Mouse (Mus musculus): Measurements from ENCODE around the gene Hdhd3. TPM values are rescaled to one million over a fixed set of nuclear protein-coding genes. Genes with fewer than 3 reads are reported as not detected.

The Hdhd3 gene
- polyA plus RNA-seq, 2 experiments = 3.6 to 6.4 TPM

DNA sequence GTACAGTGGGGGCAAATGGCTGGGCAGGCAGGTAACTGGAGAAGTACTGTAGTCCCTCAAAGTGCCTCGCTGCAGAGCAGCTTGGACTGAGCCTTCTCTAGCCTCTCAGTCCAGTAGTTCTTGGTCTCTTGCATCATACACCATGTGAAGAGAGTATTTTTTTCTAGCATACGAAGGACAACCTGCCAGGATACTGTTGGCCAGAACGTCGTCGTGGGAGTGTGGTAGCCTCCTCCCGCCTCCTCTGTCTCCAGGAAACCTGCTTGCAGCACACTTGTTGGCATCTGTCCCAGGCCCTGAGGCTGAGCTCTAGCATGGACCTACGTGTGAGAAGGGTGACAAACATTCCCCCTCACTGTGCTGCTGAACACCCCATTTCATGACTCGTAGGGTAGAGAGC is 6.5 kb downstream of the Hdhd3 start:
- H3K9ac ChIP-seq (replicated peaks) = no peak overlapping the region
- no peak overlapping the region for H3K27ac ChIP-seq
- 60% methylated on average over 8 of the region's 8 CpGs for WGBS (ENCODE audit: insufficient replicate concordance)
- DNase-seq (ENCODE audit: low read depth in 3 of 3, low spot score in 3 of 3) (no peak), ATAC-seq (ENCODE audit: insufficient read depth) (no peak)
- H3K4me1 ChIP-seq (replicated peaks; ENCODE audit: control insufficient read depth in 2 of 2, insufficient read depth in 2 of 2, low read length in 1 of 2) = peaks cover 2 to 6% of the 10 kb centered on the region in 2 experiments; a peak in 2 of 4 replicates
- TF ChIP-seq CTCF (IDR thresholded peaks at IDR 0.05; ENCODE audit: low read depth) = no peak
- TF ChIP-seq EP300 (IDR thresholded peaks at IDR 0.05; ENCODE audit: low read depth) = no peak
- H3K9me3 ChIP-seq (ENCODE audit: control insufficient read depth, low read length) = no peaks in the 10 kb centered on the region
- H3K27me3 ChIP-seq (ENCODE audit: control insufficient read depth, insufficient read depth, low read length) = no peaks in the 10 kb centered on the region
- H3K4me3 ChIP-seq (ENCODE audit: insufficient read depth in 1 of 2, low read depth in 2 of 2, low read length in 2 of 2) = no peak overlapping the region
- no peaks in the 10 kb centered on the region; the same call in 1 of the 2 replicates for H3K36me3 ChIP-seq (replicated peaks; ENCODE audit: control insufficient read depth, insufficient read depth, low read depth)
- H3K4me2 ChIP-seq (ENCODE audit: low read depth) = no peak overlapping the region

DNA sequence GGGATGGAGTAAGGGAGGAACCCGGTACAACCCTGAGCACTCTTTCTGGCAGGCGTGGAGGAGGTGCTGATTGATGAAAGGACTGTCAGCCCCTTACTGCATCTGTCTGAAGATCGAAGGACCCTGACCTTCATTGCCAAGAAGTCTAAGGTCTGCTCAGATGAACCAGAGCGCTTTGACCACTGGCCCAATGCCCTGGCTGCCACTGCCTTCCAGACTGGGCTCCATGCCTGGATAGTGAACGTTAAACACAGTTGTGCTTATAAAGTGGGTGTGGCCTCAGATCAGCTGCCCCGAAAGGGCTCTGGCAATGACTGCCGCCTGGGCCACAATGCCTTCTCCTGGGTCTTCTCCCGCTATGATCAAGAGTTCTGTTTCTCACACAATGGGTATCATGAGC is 7.3 kb downstream of the Hdhd3 start:
- Histone ChIP-seq H3K4me1 (replicated peaks; ENCODE audit: control insufficient read depth in 2 of 2, insufficient read depth in 2 of 2, low read length in 1 of 2) (0 out of 4 replicates have a peak, but pooled peaks cover 0 to 2% of the 10 kb centered on the region in 2 experiments), H3K9me3 (ENCODE audit: control insufficient read depth, low read length) (no peaks in the 10 kb centered on the region), H3K27me3 (ENCODE audit: control insufficient read depth, insufficient read depth, low read length) (no peaks in the 10 kb centered on the region), H3K9ac (replicated peaks) (no peak overlapping the region), H3K36me3 (replicated peaks; ENCODE audit: control insufficient read depth, insufficient read depth, low read depth) (no peaks in the 10 kb centered on the region; the same call in 1 of the 2 replicates), H3K27ac (no peak overlapping the region), H3K4me3 (ENCODE audit: insufficient read depth in 1 of 2, low read depth in 2 of 2, low read length in 2 of 2) (no peak overlapping the region), H3K4me2 (ENCODE audit: low read depth) (no peak overlapping the region)
- no peak for DNase-seq (ENCODE audit: low read depth in 3 of 3, low spot score in 3 of 3)
- TF ChIP-seq CTCF (IDR thresholded peaks at IDR 0.05; ENCODE audit: low read depth) = no peak
- TF ChIP-seq EP300 (IDR thresholded peaks at IDR 0.05; ENCODE audit: low read depth) = no peak
- 65% methylated on average over 8 of the region's 8 CpGs for WGBS (ENCODE audit: insufficient replicate concordance)
- ATAC-seq (ENCODE audit: insufficient read depth) = no peak

DNA sequence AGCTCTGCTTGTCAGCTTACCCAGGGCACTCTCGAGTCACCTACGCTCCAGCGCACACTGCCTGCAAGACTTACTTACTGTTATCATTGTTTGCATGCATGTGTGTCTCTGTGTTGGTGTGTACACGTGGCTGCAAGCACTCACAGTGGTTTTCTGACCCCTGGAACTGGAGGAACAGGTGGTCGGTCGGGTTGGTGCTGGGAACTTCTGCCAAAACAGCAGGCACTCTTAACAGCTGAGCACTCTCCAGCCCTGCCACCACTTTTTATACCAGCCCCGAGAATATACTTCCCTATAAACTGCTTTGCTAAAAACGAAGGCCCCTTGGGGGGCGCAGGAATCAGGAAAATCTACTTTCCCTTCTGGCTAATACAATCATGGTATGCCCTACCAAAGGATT is 9.0 kb downstream of the Hdhd3 start:
- no peak overlapping the region for H3K27ac ChIP-seq
- H3K4me3 ChIP-seq (ENCODE audit: insufficient read depth in 1 of 2, low read depth in 2 of 2, low read length in 2 of 2) = no peak overlapping the region
- no peaks in the 10 kb centered on the region for H3K36me3 ChIP-seq (replicated peaks; ENCODE audit: control insufficient read depth, insufficient read depth, low read depth)
- TF ChIP-seq EP300 (IDR thresholded peaks at IDR 0.05; ENCODE audit: low read depth) (no peak), CTCF (IDR thresholded peaks at IDR 0.05; ENCODE audit: low read depth) (no peak)
- H3K9ac ChIP-seq (replicated peaks) = no peak overlapping the region
- 0 out of 4 replicates have a peak, but pooled peaks cover 0 to 2% of the 10 kb centered on the region in 2 experiments for H3K4me1 ChIP-seq (replicated peaks; ENCODE audit: control insufficient read depth in 2 of 2, insufficient read depth in 2 of 2, low read length in 1 of 2)
- DNase-seq (ENCODE audit: low read depth in 3 of 3, low spot score in 3 of 3) (no peak), ATAC-seq (ENCODE audit: insufficient read depth) (no peak)
- 34% methylated on average over 9 of the region's 9 CpGs for WGBS (ENCODE audit: insufficient replicate concordance)
- H3K9me3 ChIP-seq (ENCODE audit: control insufficient read depth, low read length) = no peaks in the 10 kb centered on the region
- no peak overlapping the region for H3K4me2 ChIP-seq (ENCODE audit: low read depth)
- no peaks in the 10 kb centered on the region for H3K27me3 ChIP-seq (ENCODE audit: control insufficient read depth, insufficient read depth, low read length)

DNA sequence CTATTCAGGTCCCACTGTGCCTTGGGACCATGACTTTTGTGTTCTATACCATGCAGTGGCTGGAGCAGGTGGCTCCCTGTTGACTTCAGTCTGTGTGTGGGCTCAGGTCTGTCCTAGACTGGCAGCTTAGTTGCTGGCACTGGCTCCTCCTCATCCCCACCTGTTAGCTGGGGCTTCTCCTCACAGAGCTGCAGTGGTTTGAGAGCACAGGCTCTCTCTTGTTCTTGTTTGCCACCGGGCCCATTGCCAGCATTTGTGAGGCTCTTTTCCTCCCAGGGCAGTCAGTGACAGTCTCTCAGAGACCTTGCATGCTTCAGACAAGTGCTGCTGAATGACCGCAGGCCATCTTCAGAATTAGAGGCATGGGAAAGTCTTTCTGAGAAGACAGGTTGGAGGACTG is 10.6 kb downstream of the Hdhd3 start:
- H3K4me2 ChIP-seq (ENCODE audit: low read depth) = no peak overlapping the region
- no peaks in the 10 kb centered on the region for H3K9me3 ChIP-seq (ENCODE audit: control insufficient read depth, low read length)
- TF ChIP-seq CTCF (IDR thresholded peaks at IDR 0.05; ENCODE audit: low read depth) (no peak), EP300 (IDR thresholded peaks at IDR 0.05; ENCODE audit: low read depth) (no peak)
- no peaks in the 10 kb centered on the region for H3K36me3 ChIP-seq (replicated peaks; ENCODE audit: control insufficient read depth, insufficient read depth, low read depth)
- DNase-seq (ENCODE audit: low read depth in 3 of 3, low spot score in 3 of 3) = no peak
- 68% methylated on average over 2 of the region's 2 CpGs for WGBS (ENCODE audit: insufficient replicate concordance)
- H3K4me3 ChIP-seq (ENCODE audit: insufficient read depth in 1 of 2, low read depth in 2 of 2, low read length in 2 of 2) = no peak overlapping the region
- H3K27me3 ChIP-seq (ENCODE audit: control insufficient read depth, insufficient read depth, low read length) = no peaks in the 10 kb centered on the region
- no peak overlapping the region for H3K27ac ChIP-seq
- no peak for ATAC-seq (ENCODE audit: insufficient read depth)
- H3K4me1 ChIP-seq (replicated peaks; ENCODE audit: control insufficient read depth in 2 of 2, insufficient read depth in 2 of 2, low read length in 1 of 2) = 0 out of 4 replicates have a peak, but pooled peaks cover 0 to 2% of the 10 kb centered on the region in 2 experiments
- H3K9ac ChIP-seq (replicated peaks) = no peak overlapping the region

DNA sequence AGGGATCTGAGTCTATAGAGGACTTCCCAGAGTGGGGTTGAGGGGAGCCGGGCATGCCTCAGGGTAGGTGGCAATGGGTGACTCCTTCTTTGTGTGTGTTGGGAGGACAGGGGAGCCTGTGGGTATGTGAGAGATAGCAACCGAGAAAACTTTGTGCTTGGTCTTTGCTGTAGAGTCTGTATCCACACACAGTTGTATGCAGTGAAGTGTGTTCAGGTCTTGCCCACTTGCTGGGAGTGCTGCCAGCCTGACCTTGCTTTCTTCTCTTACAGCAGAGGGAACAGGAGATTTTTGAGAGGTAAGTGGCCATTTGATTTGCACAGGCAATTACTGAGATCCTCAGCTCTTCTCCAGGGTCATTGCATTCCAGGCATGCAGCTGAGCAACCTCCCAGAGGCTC is 15.4 kb downstream of the Hdhd3 start:
- Histone ChIP-seq H3K4me2 (ENCODE audit: low read depth) (no peak overlapping the region), H3K27me3 (ENCODE audit: control insufficient read depth, insufficient read depth, low read length) (no peaks in the 10 kb centered on the region; the same call in 1 of the 2 replicates), H3K4me3 (ENCODE audit: insufficient read depth in 1 of 2, low read depth in 2 of 2, low read length in 2 of 2) (no peak overlapping the region), H3K4me1 (replicated peaks; ENCODE audit: control insufficient read depth in 2 of 2, insufficient read depth in 2 of 2, low read length in 1 of 2) (peaks cover 21 to 27% of the 10 kb centered on the region in 2 experiments), H3K36me3 (replicated peaks; ENCODE audit: control insufficient read depth, insufficient read depth, low read depth) (no peaks in the 10 kb centered on the region), H3K9me3 (ENCODE audit: control insufficient read depth, low read length) (no peaks in the 10 kb centered on the region), H3K9ac (replicated peaks) (no peak overlapping the region), H3K27ac (no peak overlapping the region)
- no peak for ATAC-seq (ENCODE audit: insufficient read depth)
- WGBS (ENCODE audit: insufficient replicate concordance) = 57% methylated on average over 2 of the region's 2 CpGs
- DNase-seq (ENCODE audit: low read depth in 3 of 3, low spot score in 3 of 3) = no peak
- TF ChIP-seq EP300 (IDR thresholded peaks at IDR 0.05; ENCODE audit: low read depth) = no peak
- no peak for TF ChIP-seq CTCF (IDR thresholded peaks at IDR 0.05; ENCODE audit: low read depth)
